Mouse (Mus musculus) midbrain, embryonic 14.5 days (tissue): ENCODE results near the gene Gpatch8. TPM values are rescaled to one million over a fixed set of nuclear protein-coding genes. Genes with fewer than 3 reads are reported as not detected.

ENCODE experiments used
- ATAC-seq: fragments of 200-750 bp; cut with Nextera tagmentation; 2 replicates; pipeline ENCODE4 v1.8.0; 2017; ENCODE audit warnings: moderate number of reproducible peaks, moderate library complexity; ENCODE audit not compliant: low FRiP score, low TSS enrichment
- DNase-seq: peaks from one replicate; pipeline ENCODE4 v3.0.0-alpha.2; 2015
- H3K27ac ChIP-seq: fragments of 300-500 bp; sonication (generic); replicated peaks from 2 replicates; pipeline ENCODE4 v1.5.1; 2014; ENCODE audit warnings: mild to moderate bottlenecking, low read depth, low read length, moderate library complexity
- H3K27me3 ChIP-seq: fragments of 300-500 bp; sonication (generic); 2 replicates; pipeline ENCODE4 v1.6.1; 2014; ENCODE audit warnings: low read length, control low read depth, mixed read lengths; ENCODE audit not compliant: control insufficient read depth, insufficient read depth
- H3K36me3 ChIP-seq: fragments of 300-500 bp; sonication (generic); 2 replicates; pipeline ENCODE4 v1.6.1; 2014; ENCODE audit warnings: low read length, control low read depth; ENCODE audit not compliant: control insufficient read depth, insufficient read depth
- H3K4me1 ChIP-seq: fragments of 300-500 bp; sonication (generic); 2 replicates; pipeline ENCODE4 v1.6.1; 2014; ENCODE audit warnings: mild to moderate bottlenecking, antibody characterized with exemption, low read length, control low read depth; ENCODE audit not compliant: control insufficient read depth, insufficient read depth
- H3K4me2 ChIP-seq: fragments of 300-500 bp; sonication (generic); 2 replicates; pipeline ENCODE4 v1.6.1; 2014; ENCODE audit warnings: mild to moderate bottlenecking, low read length, moderate library complexity
- H3K4me3 ChIP-seq: fragments of 300-500 bp; sonication (generic); replicated peaks from 2 replicates; pipeline ENCODE4 v1.5.1; 2014; ENCODE audit warnings: low read depth, low read length
- H3K9ac ChIP-seq: fragments of 300-500 bp; sonication (generic); replicated peaks from 2 replicates; pipeline ENCODE4 v1.6.1; 2014; ENCODE audit warnings: mild to moderate bottlenecking, low read length, moderate library complexity
- H3K9me3 ChIP-seq: fragments of 300-500 bp; sonication (generic); 2 replicates; pipeline ENCODE4 v1.6.1; 2016; ENCODE audit warnings: low read length, control low read depth, mixed read lengths; ENCODE audit not compliant: control insufficient read depth
- WGBS: fragments of 180-500 bp; shearing (Covaris S2); extraction: QIAGEN DNeasy Blood & Tissue Kit; methylation state at CpG from one replicate; pipeline ENCODE4 v1.1.7; 2014; 5-methylcytosine and 5-hydroxymethylcytosine counted together
- polyA plus RNA-seq: library from polyadenylated mRNA; unstranded; fragments of >200 nt; fragmentation: Nextera tagmentation; extraction: Ambion mirVana; gene quantifications from 2 replicates; pipeline ENCODE4 v1.2.1, GENCODE M21; 2014

The Gpatch8 gene
- polyA plus RNA-seq, result 51.3 and 58.4 TPM in 2 replicates

GRCm38 (mm10) chr11:102556031-102556715 is at the start of gene Gpatch8:
Gene Gpatch8 (minus strand): TSS chr11:102556392.
- WGBS, result under 1% methylated on average over 52 of the region's 55 CpGs
- ATAC-seq, result peak; percentile 93
- Histone ChIP-seq H3K36me3 (no peaks in the 10 kb centered on the region), H3K4me3 (peak within 1 kb of the TSS; percentile 99), H3K9ac (peak within 1 kb of the TSS; percentile 97), H3K4me2 (peak within 1 kb of the TSS; percentile 64), H3K9me3 (no peaks in the 10 kb centered on the region), H3K27me3 (no peaks in the 10 kb centered on the region; the same call in 1 of the 2 replicates), H3K27ac (peak within 1 kb of the TSS; percentile 97), H3K4me1 (peaks cover 21% of the 10 kb centered on the region)
- DNase-seq, result peak; percentile 99

- peak; percentile 80 for DNase-seq
Measured at GRCm38 (mm10) chr11:102604777-102605552, 48.8 kb upstream of the Gpatch8 start.

GRCm38 (mm10) chr11:102604010-102604584 is 47.9 kb upstream of the Gpatch8 start, which contains the start of gene Fzd2:
Gene Fzd2 (plus strand): TSS chr11:102604396.
- peak within 1 kb of the TSS; percentile 73 for H3K9ac ChIP-seq
- H3K4me3 ChIP-seq, result peak within 1 kb of the TSS; percentile 67
- peak; percentile 96 for DNase-seq
- peak within 1 kb of the TSS; percentile 88 for H3K4me2 ChIP-seq
- ATAC-seq, result peak; percentile 90
- H3K4me1 ChIP-seq, result peaks cover 7% of the 10 kb centered on the region; the same call in 1 of the 2 replicates
- H3K27ac ChIP-seq, result peak within 1 kb of the TSS; percentile 92
- H3K27me3 ChIP-seq, result peaks cover 7% of the 10 kb centered on the region; the same call in 1 of the 2 replicates
- H3K9me3 ChIP-seq, result no peaks in the 10 kb centered on the region
- under 1% methylated on average over 31 of the region's 31 CpGs for WGBS
- H3K36me3 ChIP-seq, result no peaks in the 10 kb centered on the region

More at GRCm38 (mm10) chr11:102604777-102605552, 48.8 kb upstream of the Gpatch8 start:
- ATAC-seq, result peak; percentile 44
- peaks cover 7% of the 10 kb centered on the region; the same call in 1 of the 2 replicates for H3K27me3 ChIP-seq
- peak overlapping the region; percentile 73 for H3K9ac ChIP-seq
- H3K4me1 ChIP-seq, result peaks cover 7% of the 10 kb centered on the region; the same call in 1 of the 2 replicates
- no peaks in the 10 kb centered on the region for H3K9me3 ChIP-seq
- peak overlapping the region; percentile 92 for H3K27ac ChIP-seq
- WGBS, result under 1% methylated on average over 74 of the region's 74 CpGs
- H3K4me3 ChIP-seq, result peak overlapping the region; percentile 67
- no peaks in the 10 kb centered on the region for H3K36me3 ChIP-seq
- peak overlapping the region; percentile 88 for H3K4me2 ChIP-seq

GRCm38 (mm10) chr11:102603496-102603850 is 47.3 kb upstream of the Gpatch8 start:
- Histone ChIP-seq H3K27me3 (peaks cover 7% of the 10 kb centered on the region; the same call in 1 of the 2 replicates), H3K4me2 (peak overlapping the region; percentile 88), H3K9me3 (no peaks in the 10 kb centered on the region), H3K4me1 (peaks cover 7% of the 10 kb centered on the region; the same call in 1 of the 2 replicates), H3K27ac (peak overlapping the region; percentile 92), H3K9ac (peak overlapping the region; percentile 24; the same call in 1 of the 2 replicates), H3K36me3 (no peaks in the 10 kb centered on the region), H3K4me3 (peak overlapping the region; percentile 67)
- WGBS, result under 1% methylated on average over 10 of the region's 10 CpGs
- DNase-seq (peak; percentile 83), ATAC-seq (peak; percentile 41)

- Histone ChIP-seq H3K27me3 (peaks cover 7% of the 10 kb centered on the region; the same call in 1 of the 2 replicates), H3K9ac (peak overlapping the region; percentile 24; the same call in 1 of the 2 replicates), H3K4me1 (peaks cover 5% of the 10 kb centered on the region; the same call in 1 of the 2 replicates), H3K4me2 (peak overlapping the region; percentile 88), H3K4me3 (peak overlapping the region; percentile 67), H3K36me3 (no peaks in the 10 kb centered on the region), H3K9me3 (no peaks in the 10 kb centered on the region), H3K27ac (peak overlapping the region; percentile 92)
- ATAC-seq (no peak), DNase-seq (peak; percentile 64)
- under 1% methylated on average over 13 of the region's 13 CpGs for WGBS
Measured at GRCm38 (mm10) chr11:102602816-102603495, 46.8 kb upstream of the Gpatch8 start.

- Histone ChIP-seq H3K9ac (no peak overlapping the region), H3K4me1 (0 out of 2 replicates have a peak, but pooled peaks cover 4% of the 10 kb centered on the region), H3K4me2 (no peak overlapping the region), H3K4me3 (no peak overlapping the region), H3K36me3 (no peaks in the 10 kb centered on the region), H3K27me3 (no peaks in the 10 kb centered on the region; the same call in 1 of the 2 replicates), H3K27ac (no peak overlapping the region), H3K9me3 (no peaks in the 10 kb centered on the region)
- ATAC-seq (no peak), DNase-seq (no peak)
- WGBS, result 88% methylated on average over 3 of the region's 3 CpGs
Measured at GRCm38 (mm10) chr11:102599912-102600311, 43.7 kb upstream of the Gpatch8 start.

GRCm38 (mm10) chr11:102595341-102595820 is 39.2 kb upstream of the Gpatch8 start:
- Histone ChIP-seq H3K9me3 (no peaks in the 10 kb centered on the region), H3K9ac (no peak overlapping the region), H3K27me3 (no peaks in the 10 kb centered on the region; the same call in 1 of the 2 replicates), H3K27ac (no peak overlapping the region), H3K4me3 (no peak overlapping the region), H3K4me2 (no peak overlapping the region), H3K4me1 (no peaks in the 10 kb centered on the region), H3K36me3 (no peaks in the 10 kb centered on the region)
- no peak for ATAC-seq
- DNase-seq, result peak; percentile 28
- WGBS, result 3% methylated on average over 3 of the region's 4 CpGs

GRCm38 (mm10) chr11:102587554-102587953 is 31.4 kb upstream of the Gpatch8 start:
- ATAC-seq (no peak), DNase-seq (no peak)
- Histone ChIP-seq H3K4me3 (no peak overlapping the region), H3K9ac (no peak overlapping the region), H3K27me3 (no peaks in the 10 kb centered on the region), H3K36me3 (no peaks in the 10 kb centered on the region), H3K9me3 (no peaks in the 10 kb centered on the region), H3K4me2 (no peak overlapping the region), H3K27ac (no peak overlapping the region), H3K4me1 (no peaks in the 10 kb centered on the region)
- 72% methylated on average over 3 of the region's 3 CpGs for WGBS
